Mouse (Mus musculus): ENCODE measurements at regions not wholly inside any gene's neighbourhood (a gene's known extent, or its start where the extent isn't known, plus 50 kb on each side); places are given as distances from the start of the nearest gene placed in this dataset.

GRCm38 (mm10) chr5:126612571-126612970 is 629.0 kb upstream of the Tmem132c start:
- no peak for DNase-seq

- no peak for DNase-seq
Observed at GRCm38 (mm10) chr5:126622551-126622950, 619.1 kb upstream of the Tmem132c start.

GRCm38 (mm10) chr5:126623205-126623604 is 618.4 kb upstream of the Tmem132c start:
- DNase-seq = peak; percentile 3

GRCm38 (mm10) chr5:126629826-126630225 is 611.8 kb upstream of the Tmem132c start:
- DNase-seq = no peak

- DNase-seq = no peak
Observed at GRCm38 (mm10) chr5:126650415-126650814, 591.2 kb upstream of the Tmem132c start.

GRCm38 (mm10) chr5:126651367-126651766 is 590.2 kb upstream of the Tmem132c start:
- no peak for DNase-seq

GRCm38 (mm10) chr5:126662648-126663047 is 579.0 kb upstream of the Tmem132c start:
- DNase-seq = no peak

GRCm38 (mm10) chr5:126671156-126671555 is 570.5 kb upstream of the Tmem132c start:
- DNase-seq = peak; percentile 5

- DNase-seq = no peak
Observed at GRCm38 (mm10) chr5:126680262-126680661, 561.3 kb upstream of the Tmem132c start.

GRCm38 (mm10) chr5:126699314-126699713 is 542.3 kb upstream of the Tmem132c start:
- no peak for DNase-seq

GRCm38 (mm10) chr5:126703516-126704282 is 537.9 kb upstream of the Tmem132c start:
- no peak for DNase-seq

GRCm38 (mm10) chr5:126705871-126706270 is 535.7 kb upstream of the Tmem132c start:
- DNase-seq = no peak

GRCm38 (mm10) chr5:126706701-126707100 is 534.9 kb upstream of the Tmem132c start:
- no peak for DNase-seq

- DNase-seq = no peak
Observed at GRCm38 (mm10) chr5:126714672-126715071, 526.9 kb upstream of the Tmem132c start.

- no peak for DNase-seq
Observed at GRCm38 (mm10) chr5:126718421-126718820, 523.2 kb upstream of the Tmem132c start.

GRCm38 (mm10) chr5:126721300-126721699 is 520.3 kb upstream of the Tmem132c start:
- DNase-seq = no peak

- DNase-seq = no peak
Observed at GRCm38 (mm10) chr5:126723304-126724295, 518.0 kb upstream of the Tmem132c start.

GRCm38 (mm10) chr5:126724329-126724728 is 517.3 kb upstream of the Tmem132c start:
- no peak for DNase-seq

GRCm38 (mm10) chr5:126733470-126733869 is 508.1 kb upstream of the Tmem132c start:
- peak; percentile 23 for DNase-seq

GRCm38 (mm10) chr5:126735733-126736132 is 505.9 kb upstream of the Tmem132c start:
- DNase-seq = no peak

- DNase-seq = no peak
Observed at GRCm38 (mm10) chr5:126737681-126738080, 503.9 kb upstream of the Tmem132c start.

GRCm38 (mm10) chr5:126740861-126741410 is 500.7 kb upstream of the Tmem132c start:
- DNase-seq = no peak

GRCm38 (mm10) chr5:126755107-126755506 is 486.5 kb upstream of the Tmem132c start:
- DNase-seq = no peak

All from cerebellum, adult 11 months (tissue).